Mouse (Mus musculus) gonadal fat pad, adult 2 months (tissue): Measurements from ENCODE around the gene Nrbp1. TPM values are rescaled to one million over a fixed set of nuclear protein-coding genes. Genes with fewer than 3 reads are reported as not detected.

Experiments
- DNase-seq: peaks from one replicate; pipeline ENCODE4 v3.0.0-alpha.2; 2012; ENCODE audit warnings: low read depth
- polyA plus RNA-seq: library from polyadenylated mRNA; depleted of rRNA; stranded (reverse); fragments of >200 nt; gene quantifications from 2 replicates; pipeline ENCODE4 v1.2.3, GENCODE M21; 2012; rRNA removed

Nrbp1 gene
- polyA plus RNA-seq = 120 and 142 TPM in 2 replicates

DNA sequence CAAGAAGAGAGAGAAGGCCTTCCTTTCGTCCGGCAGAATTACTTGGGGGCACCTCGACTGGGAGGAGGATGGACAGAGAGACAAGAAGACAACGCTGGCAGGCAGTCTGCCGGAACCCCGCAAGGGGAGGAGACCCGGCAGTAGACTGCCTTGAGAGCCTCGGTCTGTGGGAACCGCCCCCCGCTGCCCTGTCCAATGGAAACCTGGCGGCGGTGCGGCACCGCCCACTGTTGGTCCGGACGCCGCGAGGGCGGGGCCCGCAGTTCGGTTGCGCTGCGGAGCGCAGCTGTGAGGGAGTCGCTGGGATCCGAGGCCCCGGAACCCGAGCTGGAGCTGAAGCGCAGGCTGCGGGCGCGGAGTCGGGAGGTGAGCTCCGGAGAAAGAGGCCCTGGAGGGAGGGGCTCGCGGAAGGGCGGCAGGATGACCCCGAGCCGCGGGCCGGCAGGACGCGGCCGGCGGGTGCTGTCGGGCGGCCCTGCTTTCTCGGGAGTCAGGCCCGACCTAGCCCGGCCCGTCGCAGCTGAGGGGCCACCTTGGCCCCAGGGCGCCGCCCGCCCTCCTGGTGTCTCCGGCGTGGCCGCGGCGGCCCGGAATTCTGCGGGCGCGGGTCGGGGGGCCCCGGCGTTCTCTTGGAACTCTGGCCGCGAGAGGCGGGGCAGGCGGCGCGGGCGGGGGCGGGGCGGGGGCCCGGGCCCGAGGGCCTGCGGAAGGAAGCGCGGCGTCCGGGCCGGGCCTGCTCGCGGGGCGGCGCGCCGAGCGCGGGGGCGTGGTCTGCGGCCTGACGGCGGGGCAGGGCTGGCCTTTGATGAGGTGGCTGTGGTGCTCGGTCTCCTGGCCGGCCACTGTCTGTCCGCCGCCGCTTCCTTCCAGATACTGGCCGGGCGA, at the start of gene Nrbp1, which contains the start of gene Gm9970:
Gene Nrbp1 (plus strand): TSS at position 228 of the 885 bp plus-strand sequence.
Gene Gm9970 (minus strand): TSS at position 596 of the 885 bp plus-strand sequence.
- no peak for DNase-seq

DNA sequence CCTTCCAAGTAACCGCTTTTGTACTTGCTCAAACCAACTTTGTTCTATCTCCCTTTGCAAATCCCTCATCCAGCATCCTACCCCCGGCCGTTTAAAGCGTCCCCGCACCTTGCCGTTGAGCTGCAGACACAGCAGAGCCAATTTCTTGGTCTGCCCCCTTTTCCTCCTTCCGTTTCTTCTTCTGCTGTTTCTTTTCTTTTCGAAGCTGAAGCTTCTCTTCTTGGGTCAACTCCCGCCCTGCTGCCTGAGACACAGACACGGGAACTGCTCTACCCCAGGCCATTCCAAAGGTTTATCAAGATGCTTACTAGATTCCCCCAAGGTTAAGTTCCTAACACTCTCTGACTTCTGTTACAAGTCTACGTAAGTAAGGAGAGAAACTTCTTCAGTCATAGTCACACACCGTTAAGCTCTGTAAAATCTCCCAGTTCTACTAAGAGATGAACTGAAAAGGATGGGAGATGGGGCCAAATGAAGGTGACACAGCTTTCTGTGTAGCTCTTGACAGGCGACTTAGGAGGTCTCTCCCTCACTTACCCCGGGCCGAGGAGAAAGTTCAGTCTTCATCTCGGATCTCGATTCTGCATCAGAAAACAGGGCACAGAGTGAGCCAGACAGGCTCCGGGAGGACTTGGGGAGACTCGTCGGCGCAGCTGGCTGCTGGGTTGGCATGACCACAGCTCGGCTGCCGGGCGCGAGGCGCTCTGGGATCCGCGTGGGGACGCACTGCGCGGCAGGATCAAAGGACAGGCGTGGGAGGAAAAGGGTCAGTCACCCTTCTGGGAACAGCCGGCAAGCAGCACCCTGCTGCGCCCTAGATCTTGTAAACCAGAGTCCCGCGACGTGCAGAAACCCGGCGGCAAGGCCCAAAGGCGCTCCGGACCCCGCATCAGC, 48.4 kb upstream of the Nrbp1 start:
- no peak for DNase-seq

DNA sequence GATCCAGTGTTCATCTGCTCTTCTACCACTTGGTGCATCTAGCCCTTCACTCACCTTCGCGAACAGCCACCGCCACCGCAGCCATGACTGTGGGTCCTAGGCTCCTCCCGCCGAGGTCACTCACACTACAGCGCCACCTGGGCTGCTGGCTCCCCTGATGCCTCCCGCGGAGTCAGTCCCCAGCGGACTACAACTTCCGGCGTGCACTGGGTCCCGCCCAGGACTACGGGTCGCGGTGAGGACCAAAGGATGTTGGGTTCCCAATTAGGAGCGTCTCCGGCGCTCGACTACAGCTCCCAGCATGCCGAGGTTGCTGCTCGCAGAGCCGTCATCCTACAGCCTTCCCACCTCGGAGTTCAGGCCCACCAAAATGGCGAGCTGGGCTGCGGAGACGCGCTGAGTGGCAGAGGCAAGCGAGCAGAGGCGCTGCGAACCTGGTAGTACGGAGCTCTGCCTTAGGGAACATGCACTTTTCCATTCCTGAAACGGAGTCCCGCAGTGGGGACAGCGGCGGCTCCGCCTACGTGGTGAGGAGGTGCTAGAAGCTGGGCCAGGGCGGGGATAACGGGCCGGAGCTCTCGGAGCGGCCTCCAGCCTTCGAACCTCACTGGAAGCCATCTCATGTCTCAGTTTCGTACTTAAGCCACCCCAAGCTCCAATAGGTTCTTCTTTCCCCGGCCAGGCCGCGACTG, 47.6 kb upstream of the Nrbp1 start, which contains the start of the genes Snx17 and Eif2b4:
Gene Snx17 (plus strand): TSS at position 289 of the 692 bp plus-strand sequence.
Gene Eif2b4 (minus strand): TSS at position 492 of the 692 bp plus-strand sequence.
- DNase-seq = peak; percentile 92

DNA sequence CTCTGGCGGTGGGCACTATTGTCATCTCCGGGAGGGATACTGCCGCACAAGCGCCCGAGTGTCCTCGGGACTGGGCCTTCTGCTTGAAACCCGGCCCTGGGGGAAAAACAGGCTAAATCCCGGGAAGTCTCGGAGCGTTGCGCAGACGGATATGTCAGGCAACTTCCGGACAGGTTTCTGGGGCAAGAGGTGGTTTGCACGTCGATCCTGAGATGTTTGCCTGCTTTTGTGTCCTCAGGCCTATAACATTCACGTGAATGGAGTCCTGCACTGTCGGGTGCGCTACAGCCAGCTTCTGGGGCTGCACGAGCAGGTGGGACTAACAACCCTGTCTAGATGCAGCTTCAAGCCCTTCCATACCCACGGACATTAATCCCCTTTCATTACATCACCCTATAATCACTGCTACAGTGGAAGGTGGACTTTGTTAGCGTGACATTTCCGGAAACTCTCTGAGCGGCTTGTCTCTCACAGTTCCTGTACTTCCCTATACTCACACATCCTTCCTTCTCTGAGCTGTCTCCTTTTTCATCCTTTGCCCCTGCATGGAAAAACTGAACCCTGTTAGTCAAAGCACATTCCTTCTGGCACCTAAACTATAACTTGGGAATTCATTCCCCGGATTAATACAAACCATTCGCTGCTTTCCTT, 46.9 kb upstream of the Nrbp1 start:
- no peak for DNase-seq

DNA sequence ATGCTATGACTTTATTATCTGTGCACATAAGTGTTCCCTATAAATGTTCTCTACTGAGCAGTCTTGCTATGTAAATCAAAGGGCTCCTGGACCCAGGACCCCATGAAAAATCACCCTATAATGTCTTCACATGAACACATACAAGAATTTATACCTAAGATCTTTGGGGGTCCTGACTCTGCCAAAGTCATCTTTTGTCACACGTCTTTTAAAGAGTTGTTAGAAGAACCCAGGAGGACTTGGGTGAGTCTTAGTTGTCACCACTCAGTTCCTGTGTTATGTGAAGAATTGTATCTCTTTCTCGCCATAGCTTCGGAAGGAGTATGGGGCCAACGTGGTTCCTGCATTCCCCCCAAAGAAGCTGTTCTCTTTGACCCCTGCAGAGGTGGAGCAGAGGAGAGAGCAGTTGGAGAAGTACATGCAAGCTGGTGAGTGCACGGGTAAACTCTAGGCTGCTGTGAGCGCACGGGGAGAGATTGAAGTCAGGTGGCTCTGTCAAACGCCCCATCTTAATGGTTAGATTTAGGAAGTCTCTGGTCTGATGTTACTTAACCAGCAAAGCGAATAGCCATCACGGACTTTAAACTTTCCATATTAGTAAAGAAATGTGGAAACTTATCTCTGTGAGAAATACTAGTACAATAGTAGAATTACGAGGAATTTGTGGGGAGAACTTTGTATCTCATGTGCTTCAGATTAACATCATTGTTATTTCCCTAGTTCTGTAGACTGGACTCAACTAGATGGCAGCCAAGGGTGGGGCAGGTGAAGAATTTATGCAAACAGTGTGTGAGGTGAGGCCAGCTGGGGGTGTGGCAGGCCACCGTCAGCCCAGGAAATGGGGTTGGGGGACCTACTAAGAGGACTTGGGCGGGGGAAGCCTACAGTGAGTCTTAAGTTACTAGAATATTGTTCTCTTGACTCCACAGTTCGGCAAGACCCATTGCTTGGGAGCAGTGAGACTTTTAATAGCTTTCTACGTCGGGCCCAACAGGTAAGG, 45.9 kb upstream of the Nrbp1 start:
- DNase-seq = no peak

DNA sequence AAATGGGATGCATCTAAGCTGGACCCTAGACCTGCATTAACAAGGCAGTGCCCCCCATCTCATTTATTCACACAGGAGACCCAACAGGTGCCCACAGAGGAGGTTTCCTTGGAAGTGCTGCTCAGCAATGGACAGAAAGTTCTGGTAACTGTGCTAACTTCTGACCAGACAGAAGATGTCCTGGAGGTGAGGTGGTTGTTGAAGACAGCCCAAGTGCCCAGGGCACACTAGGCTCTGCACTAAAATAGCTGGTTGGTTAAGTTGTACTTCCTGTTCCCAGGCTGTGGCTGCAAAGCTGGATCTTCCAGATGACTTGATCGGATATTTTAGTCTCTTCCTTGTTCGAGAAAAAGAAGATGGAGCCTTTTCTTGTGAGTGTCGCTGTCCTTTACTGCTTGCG, 45.0 kb upstream of the Nrbp1 start:
- no peak for DNase-seq

DNA sequence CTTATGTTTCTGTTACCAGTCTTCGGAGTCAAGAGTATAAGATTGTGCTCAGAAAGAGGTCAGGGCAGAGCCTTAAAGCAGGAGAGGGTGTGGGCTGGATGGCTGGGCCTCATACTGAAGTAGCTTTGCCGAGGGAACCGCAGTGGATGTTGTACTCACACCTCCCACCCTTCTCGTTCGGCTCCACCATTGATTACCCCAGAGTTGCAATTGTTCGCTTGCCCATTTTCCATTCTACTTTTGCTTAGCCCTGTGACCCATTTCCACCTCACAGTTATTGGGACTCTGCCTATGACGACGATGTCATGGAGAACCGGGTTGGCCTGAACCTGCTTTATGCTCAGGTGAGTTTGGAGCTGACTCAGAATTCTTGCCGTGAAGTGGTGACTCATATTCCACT, 44.5 kb upstream of the Nrbp1 start:
- no peak for DNase-seq

DNA sequence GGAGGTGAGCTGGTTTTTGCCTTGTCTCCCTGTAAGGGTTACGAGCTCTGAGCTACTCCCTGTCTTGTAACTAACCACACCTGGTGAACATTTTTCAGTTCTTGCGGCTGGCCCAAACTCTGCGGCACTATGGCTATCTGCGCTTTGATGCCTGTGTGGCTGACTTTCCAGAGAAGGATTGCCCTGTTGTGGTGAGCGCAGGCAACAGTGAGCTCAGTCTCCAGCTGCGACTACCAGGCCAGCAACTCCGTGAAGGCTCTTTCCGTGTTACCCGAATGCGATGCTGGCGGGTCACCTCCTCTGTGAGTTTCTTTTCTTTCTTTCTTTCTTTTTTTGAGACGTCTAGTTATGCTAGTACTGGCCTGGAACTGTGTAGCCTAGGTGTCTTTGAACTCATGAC, 43.6 kb upstream of the Nrbp1 start:
- DNase-seq = no peak

DNA sequence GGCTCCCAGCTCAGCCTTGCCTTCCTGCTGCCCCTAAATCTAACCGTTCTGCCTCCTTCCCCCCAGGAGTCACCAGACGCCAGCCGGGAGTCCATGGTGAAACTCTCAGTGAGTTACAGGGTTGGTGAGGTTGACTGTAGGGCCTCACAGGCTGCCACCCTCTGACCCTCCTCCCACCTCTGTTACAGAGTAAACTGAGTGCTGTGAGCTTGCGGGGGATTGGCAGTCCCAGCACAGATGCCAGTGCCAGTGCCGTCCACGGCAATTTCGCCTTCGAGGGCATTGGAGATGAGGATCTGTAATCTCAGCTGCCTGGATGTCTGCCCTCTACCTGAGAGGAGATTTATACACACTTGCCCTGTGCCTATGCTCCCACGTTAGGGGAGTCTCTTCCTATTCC, 42.5 kb upstream of the Nrbp1 start:
- no peak for DNase-seq

DNA sequence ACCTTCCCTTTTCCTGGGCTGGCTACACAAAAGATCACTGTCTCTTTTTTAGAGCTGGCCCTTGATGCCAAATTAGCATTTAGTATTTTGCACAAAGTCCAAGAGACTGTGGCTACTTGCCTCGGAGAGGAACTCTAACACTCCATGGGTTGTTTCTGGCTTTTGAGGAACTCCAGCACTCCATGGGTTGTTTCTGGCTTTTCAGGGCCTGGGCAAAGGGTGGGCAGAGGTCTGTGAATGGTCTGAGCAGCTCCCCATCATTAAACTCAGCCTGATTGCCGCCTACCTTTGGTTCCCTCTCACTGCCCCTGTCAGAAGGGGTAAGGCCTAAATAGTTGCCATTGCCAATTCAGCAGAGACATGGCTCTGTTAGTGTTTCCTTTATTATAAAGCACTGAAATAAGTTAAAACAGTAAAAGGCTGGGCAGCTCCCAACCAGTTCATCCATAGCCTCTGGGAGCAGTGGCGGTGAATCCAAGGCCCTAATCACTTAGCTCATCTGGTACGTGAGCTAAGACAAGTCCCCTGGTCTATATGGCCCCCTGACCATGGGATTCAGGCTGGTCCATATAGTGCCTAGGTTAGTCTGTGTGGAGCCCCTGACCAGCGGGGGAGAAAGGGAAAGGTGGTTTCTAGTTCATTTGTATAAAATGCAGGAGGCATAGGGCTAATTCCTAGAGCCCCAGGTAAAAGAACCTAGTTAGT, 41.9 kb upstream of the Nrbp1 start:
- no peak for DNase-seq

DNA sequence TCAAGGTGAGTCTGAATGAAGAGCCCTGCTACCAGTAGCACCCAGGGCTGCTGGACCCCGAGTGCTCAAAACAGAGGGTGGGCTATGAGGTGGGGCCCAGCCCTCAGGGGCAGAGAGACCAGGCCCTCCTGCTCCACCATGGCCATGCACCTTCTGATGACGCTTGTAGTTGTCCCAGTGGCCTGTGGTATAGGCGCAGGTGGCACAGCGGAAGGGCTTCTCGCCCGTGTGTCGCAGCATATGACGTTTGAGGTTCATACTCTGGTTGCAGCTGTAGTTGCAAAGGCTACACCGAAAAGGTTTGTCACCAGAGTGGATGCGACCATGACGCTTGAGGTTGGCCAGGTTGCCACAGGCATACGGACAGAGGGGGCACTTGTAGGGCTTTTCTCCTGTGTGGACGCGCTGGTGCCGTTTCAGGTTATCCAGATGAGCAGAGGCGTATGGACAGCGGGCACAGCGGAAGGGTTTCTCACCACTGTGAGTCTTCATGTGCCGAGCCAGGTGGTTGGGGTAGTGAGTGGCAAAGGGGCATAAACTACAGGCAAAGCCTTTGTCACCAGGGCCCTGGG, 41.3 kb upstream of the Nrbp1 start:
- no peak for DNase-seq

DNA sequence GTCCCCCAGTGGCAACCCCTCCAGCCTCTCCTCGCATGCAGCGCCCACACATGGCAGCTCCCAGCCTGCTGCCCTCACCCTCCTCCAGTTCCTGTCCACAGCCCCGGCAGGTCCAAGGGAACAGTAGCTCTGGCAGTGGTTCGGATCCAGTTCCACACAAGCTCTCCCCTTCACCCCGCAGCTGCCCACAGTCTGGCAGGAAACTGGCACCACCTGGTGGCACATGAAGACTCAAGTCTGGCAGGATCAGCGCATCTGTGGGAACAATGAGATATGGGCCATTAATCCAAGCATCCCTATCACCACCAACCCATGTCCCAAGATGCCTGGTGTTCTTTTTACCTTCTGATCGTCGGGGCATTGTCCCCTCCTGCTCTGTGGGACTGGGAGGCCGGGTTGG, 40.8 kb upstream of the Nrbp1 start:
- no peak for DNase-seq

DNA sequence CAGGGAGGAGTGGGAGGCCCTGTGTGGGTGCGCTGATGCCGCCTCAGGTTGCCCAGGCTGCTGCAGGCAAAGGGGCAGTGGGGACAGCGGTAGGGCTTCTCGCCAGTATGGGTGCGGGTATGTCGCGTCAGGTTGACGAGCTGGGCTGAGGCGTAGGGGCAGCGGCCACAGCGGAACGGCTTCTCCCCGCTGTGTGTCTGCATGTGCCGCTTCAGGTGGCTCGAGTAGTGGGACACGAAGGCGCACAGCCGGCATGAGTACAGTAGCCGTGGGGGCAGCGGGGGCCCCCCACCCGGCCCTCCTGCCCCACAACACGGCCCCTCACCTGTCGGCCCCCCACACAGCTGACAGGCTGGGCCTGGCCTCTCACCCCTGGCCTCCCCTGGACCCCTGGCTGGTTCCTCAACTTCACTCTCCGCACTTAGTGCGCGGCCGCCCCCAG, 40.3 kb upstream of the Nrbp1 start:
- no peak for DNase-seq

DNA sequence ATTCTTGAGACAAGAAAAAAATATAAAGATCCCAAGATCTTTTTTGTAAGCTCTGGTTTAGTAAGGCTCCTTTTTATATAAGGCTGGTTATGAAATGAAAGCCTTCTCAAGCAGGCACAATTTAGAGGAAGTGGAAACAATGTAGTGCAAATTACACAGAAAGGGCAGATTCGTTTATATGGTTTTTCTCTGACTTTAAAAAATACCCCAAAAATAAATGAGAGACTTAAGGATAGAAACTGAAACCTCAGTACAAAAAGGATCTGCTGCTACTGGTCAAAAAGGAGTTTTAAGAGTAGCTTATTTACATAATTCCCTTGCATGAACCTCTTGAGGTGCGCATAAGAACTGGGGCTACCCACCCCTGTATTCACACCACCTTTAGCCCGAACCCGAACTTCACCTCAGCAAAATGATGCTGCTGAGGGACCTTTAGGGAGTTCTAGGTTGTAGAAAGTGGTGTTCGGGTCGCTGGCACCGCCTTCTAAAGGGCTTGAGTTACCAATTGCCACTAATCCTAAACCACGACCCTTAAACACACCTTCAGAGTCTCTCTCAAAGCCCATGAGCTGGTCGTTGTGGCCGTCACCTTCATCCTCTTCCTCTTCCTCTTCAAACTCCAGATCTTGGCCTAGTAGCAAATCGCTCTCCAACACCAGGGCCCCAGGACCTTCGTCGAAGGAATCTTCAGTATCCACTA, 39.5 kb upstream of the Nrbp1 start:
- DNase-seq = no peak

DNA sequence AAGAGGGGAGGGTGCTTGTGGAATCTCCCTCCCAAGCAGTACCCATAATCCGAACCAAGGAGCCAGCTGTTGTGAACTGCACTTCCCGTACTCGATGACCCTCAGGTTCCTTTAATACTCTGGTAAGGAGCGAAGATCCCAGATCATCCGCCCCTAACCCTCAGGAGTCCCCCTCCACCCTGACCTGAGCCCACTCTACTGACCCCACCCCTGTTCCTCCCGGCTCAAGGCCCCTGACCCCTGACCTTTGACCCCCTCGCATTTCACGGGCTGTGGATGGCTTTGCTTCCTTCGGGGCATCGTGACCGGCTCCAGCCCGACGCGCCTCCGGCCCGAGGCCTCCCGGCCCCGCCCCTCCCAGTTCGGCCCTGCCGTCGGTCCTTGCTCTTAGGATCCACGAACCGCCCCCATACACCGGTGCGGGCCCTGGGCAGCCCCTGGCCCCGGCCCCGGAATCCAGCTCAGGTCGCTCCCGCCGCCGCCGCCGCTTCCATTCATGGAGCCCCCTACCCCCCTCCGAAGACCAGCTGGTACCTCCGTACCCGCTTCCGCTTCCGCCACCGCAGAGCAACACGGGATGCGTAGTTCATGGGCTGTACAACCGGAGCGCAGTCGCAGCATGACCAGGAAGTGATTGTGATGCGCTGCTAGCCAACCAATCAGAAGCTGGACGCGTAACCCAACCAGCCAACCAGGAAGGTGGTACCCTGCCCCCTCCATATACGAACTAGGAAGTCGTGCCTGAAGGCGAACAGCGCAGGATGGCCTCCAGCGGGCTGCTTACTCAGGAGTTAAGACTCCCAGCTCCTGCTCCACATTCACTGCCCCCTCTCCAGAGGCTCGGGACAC, 38.7 kb upstream of the Nrbp1 start, which contains the start of gene Zfp513:
Gene Zfp513 (minus strand): TSS at position 562 of the 849 bp plus-strand sequence.
- peak; percentile 86 for DNase-seq

DNA sequence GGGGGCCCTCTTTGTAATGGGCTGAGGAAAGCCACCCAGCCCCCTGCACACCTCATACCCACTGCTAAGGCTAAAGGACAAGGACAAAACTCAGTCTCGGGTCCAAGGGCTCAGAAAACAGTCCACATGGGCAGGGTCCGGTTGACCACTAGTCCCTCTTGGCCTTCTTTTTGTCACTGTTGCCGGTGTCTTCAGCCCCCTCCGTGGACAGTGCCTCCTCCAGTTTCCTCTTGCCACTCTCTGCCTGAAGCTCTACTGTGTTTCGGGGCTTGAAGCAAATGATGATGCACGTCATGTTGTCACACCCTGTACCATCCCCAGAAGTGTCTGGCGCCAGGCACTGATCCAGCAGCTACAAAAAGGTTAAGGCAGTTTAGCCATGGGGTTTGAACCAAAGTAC, 37.7 kb upstream of the Nrbp1 start:
- no peak for DNase-seq

DNA sequence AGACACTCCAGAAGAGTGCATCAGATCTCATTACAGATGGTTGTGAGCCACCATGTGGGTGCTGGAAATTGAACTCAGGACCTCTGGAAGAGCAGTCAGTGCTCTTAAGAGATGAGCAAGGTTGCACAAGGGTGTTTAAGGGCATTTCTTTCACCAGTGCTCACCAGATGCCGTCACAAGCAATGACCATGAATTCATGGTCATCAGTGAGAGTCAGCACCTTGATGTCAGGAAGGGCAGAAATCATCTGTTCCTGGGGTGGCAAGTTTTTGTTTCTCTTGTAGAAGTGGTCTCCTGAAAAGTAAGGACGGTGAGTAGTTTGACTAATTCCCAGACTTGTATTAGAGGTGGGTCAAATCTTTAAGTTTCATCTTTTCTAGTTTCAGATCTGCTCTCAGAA, 36.8 kb upstream of the Nrbp1 start:
- DNase-seq = no peak
